ENCODE assay signal across 9 mouse cellular contexts in the genomic region with DNA sequence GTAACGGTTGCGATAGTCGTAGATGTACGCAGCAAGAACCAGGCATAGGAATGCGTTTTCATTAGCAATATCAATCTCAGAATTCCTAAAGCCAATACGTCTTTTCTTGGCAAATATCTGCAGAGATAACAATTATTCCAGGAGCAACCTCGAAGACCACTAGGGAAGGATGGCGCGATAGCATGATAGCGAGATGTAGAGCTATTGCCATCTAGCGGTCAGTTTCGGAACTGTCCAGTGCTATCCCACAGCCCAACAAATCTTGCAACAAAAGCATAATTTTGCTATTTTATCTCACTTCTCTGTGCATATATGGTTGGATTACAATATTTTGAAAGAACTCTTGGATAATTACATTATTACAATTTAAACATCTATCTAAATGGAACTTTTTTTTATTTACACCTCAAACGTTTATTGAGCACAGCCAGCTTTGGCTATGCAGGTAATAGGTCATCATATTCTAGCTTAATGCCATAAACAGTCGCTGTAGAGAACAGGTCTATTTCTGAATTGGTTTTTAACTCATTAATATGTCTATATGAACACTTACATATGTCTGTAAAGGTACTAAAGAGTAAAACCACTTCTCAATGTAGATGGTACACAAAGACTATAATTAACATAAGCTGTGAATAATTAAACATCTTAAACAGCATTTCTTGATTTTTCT.
DNase-seq lines count a peak whose midpoint lies in the region; TF ChIP-seq lines count a peak whose summit lies in the region.
"Had no signal": no experiment of that assay in that cellular context is flagged by ENCODE, and none has a peak within 500 bp of the region (broad histone marks: within the 10 kb centered on the region; RNA-seq: fewer than 3 reads in every experiment).

No protein-coding gene starts in this region.

- DNase-seq in B cell, adult 2 months = peak; percentile 31 to 35
- DNase-seq in MEL (ENCODE audit: low read depth, low spot score) = peak; percentile 41
- DNase-seq in cerebellum, adult 9-10 months = peak; percentile 45
- peak; percentile 6 to 67 for DNase-seq in frontal cortex, postnatal 10 days (ENCODE audit: low spot score in 2 of 2)
- DNase-seq in kidney, postnatal 14 days = peak; percentile 58
- peak; percentile 36 for DNase-seq in lung, adult 2 months
- peak; percentile 15 for DNase-seq in retina, adult 2 months (ENCODE audit: low read depth, low spot score)
- no peak for DNase-seq in T-cell, adult 2 months (ENCODE audit: low spot score)

- TF ChIP-seq RAD21 in MEL (IDR thresholded peaks at IDR 0.05; ENCODE audit: low read depth, low read length) = peak; percentile 85

- H3K27ac ChIP-seq in MEL (ENCODE audit: control insufficient read depth, low read depth, low read length) = no peak overlapping the region
- H3K27ac ChIP-seq: liver, embryonic 15.5 days had no signal

- H3K36me3 ChIP-seq in MEL (ENCODE audit: control insufficient read depth in 1 of 2, insufficient read depth in 2 of 2, low read length in 2 of 2) = no peaks in the 10 kb centered on the region
- H3K36me3 ChIP-seq: liver, embryonic 15.5 days had no signal

- H3K9ac ChIP-seq in MEL (ENCODE audit: control insufficient read depth, low read depth, low read length, poor library complexity, severe bottlenecking) = no peak overlapping the region
- H3K9ac ChIP-seq: liver, embryonic 15.5 days had no signal

- no peaks in the 10 kb centered on the region for H3K27me3 ChIP-seq in MEL (ENCODE audit: control insufficient read depth in 1 of 2, insufficient read depth in 2 of 2, low read length in 2 of 2)
- H3K27me3 ChIP-seq: liver, embryonic 15.5 days had no signal

- TF ChIP-seq POLR2A in MEL (IDR thresholded peaks at IDR 0.05; ENCODE audit: control insufficient read depth in 1 of 2, insufficient read depth in 1 of 2, low read depth in 1 of 2, low read length in 2 of 2, poor library complexity in 1 of 2) = no peak
- TF ChIP-seq POLR2A in lung, adult 2 months (IDR thresholded peaks at IDR 0.05; ENCODE audit: borderline replicate concordance, extremely low read depth, low read depth, low read length) = no peak

- peak; percentile 73 to 96 (median 81) for TF ChIP-seq CTCF in MEL (IDR thresholded peaks at IDR 0.05 in 2 of 3, conservative IDR thresholded peaks at IDR 0.05 in 1 of 3; ENCODE audit: control insufficient read depth in 1 of 3, insufficient read depth in 1 of 3, low read depth in 2 of 3, low read length in 3 of 3, poor library complexity in 1 of 3, severe bottlenecking in 1 of 3)
- TF ChIP-seq CTCF in lung, adult 2 months (IDR thresholded peaks at IDR 0.05; ENCODE audit: insufficient read depth, low read length) = peak; percentile 87

- 21% methylated on average over 14 of the region's 14 CpGs for WGBS in lung, adult 2 months

- H3K79me2 ChIP-seq in MEL (ENCODE audit: control insufficient read depth, insufficient read depth, low read length, poor library complexity) = no peaks in the 10 kb centered on the region

- TF ChIP-seq EP300 in MEL (IDR thresholded peaks at IDR 0.05; ENCODE audit: low read depth in 1 of 2, low read length in 2 of 2) = no peak

- H3K4me1 ChIP-seq in MEL (ENCODE audit: control insufficient read depth in 1 of 2, insufficient read depth in 2 of 2, low read length in 2 of 2) = no peaks in the 10 kb centered on the region
- H3K4me1 ChIP-seq in lung, adult 2 months (ENCODE audit: control insufficient read depth, insufficient read depth, low read length) = no peaks in the 10 kb centered on the region
- H3K4me1 ChIP-seq: liver, embryonic 15.5 days had no signal

- H3K9me3 ChIP-seq in MEL (replicated peaks; ENCODE audit: insufficient read depth, low read length) = no peaks in the 10 kb centered on the region
- H3K9me3 ChIP-seq: liver, embryonic 15.5 days had no signal

- no peak overlapping the region for H3K4me3 ChIP-seq in MEL (ENCODE audit: control insufficient read depth in 1 of 2, insufficient read depth in 1 of 2, low read depth in 2 of 2, low read length in 2 of 2)
- H3K4me3 ChIP-seq in lung, adult 2 months (replicated peaks; ENCODE audit: extremely low read depth, low read depth, low read length) = no peak overlapping the region
- H3K4me3 ChIP-seq: liver, embryonic 15.5 days had no signal

TF ChIP-seq in MEL, 35 proteins besides CTCF, POLR2A, EP300 and RAD21:
- TF ChIP-seq UBTF (IDR thresholded peaks at IDR 0.05; ENCODE audit: borderline replicate concordance, insufficient read depth, low read depth, low read length) (no peak), TAL1 (IDR thresholded peaks at IDR 0.05; ENCODE audit: low read length) (no peak), GATA1 (IDR thresholded peaks at IDR 0.05; ENCODE audit: low read depth, low read length) (no peak), SMC3 (IDR thresholded peaks at IDR 0.05; ENCODE audit: low read depth, low read length) (peak; percentile 82), TCF12 (IDR thresholded peaks at IDR 0.05; ENCODE audit: low read depth, low read length) (no peak), ZC3H11A (IDR thresholded peaks at IDR 0.05; ENCODE audit: low read depth, low read length) (peak; percentile 68)
